Mouse (Mus musculus) megakaryocyte-erythroid progenitor cell, adult 5 weeks (primary cell): ENCODE results near the gene Map3k7cl. TPM values are rescaled to one million over a fixed set of nuclear protein-coding genes. Genes with fewer than 3 reads are reported as not detected.

Experiments
- polyA plus RNA-seq: library from polyadenylated mRNA; stranded (reverse); fragments of >175 nt; gene quantifications from 2 replicates; pipeline ENCODE4 v1.2.3, GENCODE M21; 2012

Gene Map3k7cl
- polyA plus RNA-seq, result not detected in 2 replicates

DNA sequence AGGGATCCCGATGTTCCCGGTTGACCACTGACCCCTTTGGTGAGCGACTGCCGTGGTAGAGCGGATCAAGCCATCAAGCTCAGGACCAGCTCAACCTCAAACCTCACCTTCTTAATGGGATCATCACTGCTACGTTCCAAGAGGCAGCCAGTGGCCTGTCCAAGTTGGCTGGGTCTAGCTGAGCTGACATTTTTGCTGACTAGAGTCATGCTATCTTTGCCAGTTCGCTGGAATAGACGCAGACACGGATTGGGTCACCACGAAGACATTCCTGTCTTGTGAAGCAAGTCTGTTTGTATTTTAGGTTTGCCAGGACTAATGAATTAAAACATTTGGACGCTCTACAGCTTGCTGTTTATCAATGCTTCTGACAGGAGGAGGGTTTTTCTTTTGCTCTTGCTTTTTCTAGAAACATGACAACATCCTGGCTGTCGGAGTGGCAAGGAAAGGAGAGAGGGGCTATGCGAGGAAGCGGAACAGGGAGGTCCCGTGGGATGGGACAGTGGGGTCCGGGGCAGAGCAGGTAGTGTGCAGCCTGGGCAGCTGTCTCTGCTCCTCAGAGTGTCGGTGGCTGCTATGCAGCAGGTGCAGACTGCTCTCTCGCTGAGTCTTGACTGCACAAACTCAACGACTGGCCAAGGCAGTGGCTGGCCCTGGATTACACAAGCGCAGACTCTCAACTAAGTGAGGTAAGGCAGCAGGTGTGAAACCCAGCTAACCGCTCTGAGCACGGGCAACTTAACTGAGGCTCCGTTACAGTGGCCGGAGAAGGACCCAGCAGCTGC lies at the start of gene Map3k7cl:
Gene Map3k7cl (plus strand): TSS at position 424 of the 785 bp plus-strand sequence.

Other genes with a start within 250 kb of the Map3k7cl start
- 6.1 and 6.5 TPM in 2 replicates for gene N6amt1, start 199.1 kb upstream of the Map3k7cl start, polyA plus RNA-seq
- 1.7 and 2.2 TPM in 2 replicates for gene Ltn1, start 120.7 kb upstream of the Map3k7cl start, polyA plus RNA-seq
- gene Rwdd2b, start 112.8 kb upstream of the Map3k7cl start, polyA plus RNA-seq, result 2.2 and 5.4 TPM in 2 replicates
- gene Usp16, start 98.6 kb upstream of the Map3k7cl start, polyA plus RNA-seq, result 23.7 and 27.1 TPM in 2 replicates
- 99.0 and 109 TPM in 2 replicates for gene Cct8, start 57.5 kb upstream of the Map3k7cl start, polyA plus RNA-seq
- gene Bach1, start 145.6 kb downstream of the Map3k7cl start, polyA plus RNA-seq, result 16.6 and 22.7 TPM in 2 replicates